Mouse (Mus musculus): ENCODE measurements around the gene Gm6904.
"Not testable (repeated sequence)": the region's sequence is repeated elsewhere in the genome, so short reads cannot be mapped to it uniquely, and the experiment has no call there.

Gene Gm6904

DNA sequence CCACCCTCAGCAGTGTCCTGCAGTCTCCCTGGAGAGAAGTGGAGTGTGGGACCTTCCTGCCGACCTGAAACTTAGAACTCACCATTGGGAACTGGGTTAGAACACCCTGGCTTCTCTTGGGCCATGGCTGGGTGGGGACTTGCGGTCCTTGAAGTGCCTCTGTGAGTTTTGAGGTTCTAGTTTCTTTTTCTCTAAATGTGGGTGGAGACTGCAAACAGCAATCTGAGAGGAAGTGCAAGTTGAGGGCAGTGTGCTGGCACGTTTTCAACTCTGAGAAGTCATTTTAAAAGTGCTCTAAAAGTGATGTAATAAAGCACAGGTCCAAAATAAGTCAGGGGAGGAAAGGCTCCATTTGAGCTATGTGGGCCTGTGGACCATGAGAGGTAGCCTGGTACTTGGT lies at the start of gene Gm6904:
Gene Gm6904, minus strand, starts transcription at position 161 of the 400 bp plus-strand sequence.
- DNase-seq (ENCODE audit: low read depth) = peak; percentile 78

DNA sequence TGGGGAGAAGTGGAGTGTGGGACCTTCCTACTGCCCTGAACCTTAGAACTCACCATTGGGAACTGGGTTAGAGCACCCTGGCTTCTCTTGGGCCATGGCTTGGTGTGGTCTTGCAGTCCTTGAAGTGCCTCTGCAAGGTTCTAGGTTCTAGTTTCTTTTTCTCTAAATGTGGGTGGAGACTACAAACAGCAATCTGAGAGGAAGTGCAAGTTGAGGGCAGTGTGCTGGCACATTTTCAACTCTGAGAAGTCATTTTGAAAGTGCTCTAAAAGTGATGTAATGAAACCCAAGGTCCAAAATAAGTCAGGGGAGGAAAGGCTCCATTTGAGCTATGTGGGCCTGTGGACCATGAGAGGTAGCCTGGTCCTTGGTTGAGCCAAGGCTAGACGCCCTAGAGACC lies 37.4 kb upstream of the Gm6904 start, which contains the start of gene Phf11a:
Gene Phf11a, minus strand, starts transcription at position 132 of the 400 bp plus-strand sequence.
- peak; percentile 29 for DNase-seq (ENCODE audit: low read depth)

- DNase-seq (ENCODE audit: low read depth) = not testable (repeated sequence)
Measured at GRCm38 (mm10) chr14:59291769-59292168, 31.8 kb upstream of the Gm6904 start.

- not testable (repeated sequence) for DNase-seq (ENCODE audit: low read depth)
Measured at GRCm38 (mm10) chr14:59274961-59275360, 14.9 kb upstream of the Gm6904 start.

DNA sequence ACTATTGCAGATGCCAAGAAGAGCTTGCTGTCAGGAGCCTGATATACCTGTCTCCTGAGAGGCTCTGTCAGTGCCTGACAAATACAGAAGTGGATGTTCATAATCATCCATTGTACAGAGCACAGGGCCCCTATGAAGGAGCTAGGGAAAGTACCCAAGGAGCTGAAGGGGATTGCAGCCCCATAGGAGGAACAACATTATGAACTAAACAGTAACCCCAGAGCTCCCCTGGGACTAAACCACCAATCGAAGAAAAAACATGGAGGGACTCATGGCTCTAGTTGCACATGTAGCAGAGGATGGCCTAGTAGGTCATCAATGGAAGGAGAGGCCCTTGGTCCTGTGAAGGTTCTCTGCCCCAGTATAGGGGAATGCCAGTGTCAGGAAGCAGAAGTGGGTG lies 4.2 kb downstream of the Gm6904 start:
- not testable (repeated sequence) for DNase-seq (ENCODE audit: low read depth)

DNA sequence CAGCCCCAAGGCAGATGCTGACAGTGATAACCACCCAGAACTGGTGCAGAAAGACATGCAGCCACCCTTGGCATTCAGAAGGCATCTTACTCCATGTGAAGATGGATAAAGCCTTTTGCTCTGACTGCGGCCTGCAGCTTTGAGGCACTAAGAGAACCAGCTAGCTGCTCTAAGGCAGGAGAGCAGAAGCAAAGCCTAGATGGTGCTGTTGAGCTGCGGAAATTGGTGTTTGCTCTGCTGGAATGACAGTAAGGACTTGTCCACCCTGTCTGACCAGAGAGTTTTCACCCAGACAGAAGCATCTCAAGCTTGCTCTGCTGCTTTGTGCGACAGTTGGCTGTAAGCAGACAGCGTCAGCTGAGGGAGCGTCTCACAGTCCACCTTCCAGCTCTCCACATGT lies 9.7 kb downstream of the Gm6904 start:
- DNase-seq (ENCODE audit: low read depth) = not testable (repeated sequence)

GRCm38 (mm10) chr14:59233635-59234034 lies 26.4 kb downstream of the Gm6904 start:
- no peak for DNase-seq (ENCODE audit: low read depth)

DNA sequence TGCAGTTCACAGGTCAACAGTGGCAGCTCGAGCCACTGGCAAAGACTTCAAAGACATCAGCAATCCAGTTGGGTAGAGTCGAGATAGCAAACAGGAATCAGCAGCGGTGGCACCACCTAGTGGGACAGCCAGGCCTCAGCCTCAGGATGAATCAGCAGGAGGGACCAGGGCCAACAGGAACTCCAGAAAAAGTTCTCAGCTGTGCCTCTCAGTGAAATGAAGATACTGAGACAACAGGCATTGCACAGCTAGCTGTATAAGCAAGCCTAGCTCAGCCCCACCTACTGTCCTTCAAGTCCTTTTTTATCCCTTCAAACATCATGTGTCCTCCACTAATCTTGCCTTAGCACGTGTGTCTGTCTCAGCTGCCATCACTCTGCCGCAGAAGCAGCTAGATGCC lies 28.0 kb downstream of the Gm6904 start:
- no peak for DNase-seq (ENCODE audit: low read depth)

DNA sequence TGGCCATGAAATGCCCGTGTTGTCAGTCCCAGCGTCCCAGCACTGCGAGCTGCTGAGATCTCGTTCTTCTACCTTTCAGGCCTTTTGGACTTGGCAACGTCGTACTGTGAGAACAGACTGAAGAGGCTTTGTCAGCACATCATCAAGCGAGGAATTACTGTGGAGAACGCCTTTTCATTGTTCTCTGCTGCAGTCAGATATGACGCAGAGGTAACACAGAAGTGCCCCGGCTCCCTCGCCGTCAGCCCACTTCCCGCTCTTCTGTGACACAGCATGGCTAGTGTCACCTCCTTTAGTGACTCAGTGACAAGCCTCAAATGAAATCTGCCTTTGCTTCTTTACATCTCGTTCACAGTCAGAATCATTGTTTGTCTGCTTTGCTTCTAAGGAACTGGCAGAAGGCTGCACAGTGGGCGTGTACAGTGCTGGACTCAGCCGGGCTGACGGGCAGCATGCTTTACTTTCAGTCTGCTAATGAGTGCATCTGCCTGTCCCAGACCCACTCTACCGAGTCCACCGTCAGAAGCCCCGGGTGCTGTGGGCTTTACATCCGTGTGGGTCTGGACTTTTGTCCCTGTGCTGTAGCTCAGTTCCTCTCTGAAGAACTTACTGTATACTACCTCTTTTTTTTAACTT lies 29.6 kb downstream of the Gm6904 start:
- no peak for DNase-seq (ENCODE audit: low read depth)

DNA sequence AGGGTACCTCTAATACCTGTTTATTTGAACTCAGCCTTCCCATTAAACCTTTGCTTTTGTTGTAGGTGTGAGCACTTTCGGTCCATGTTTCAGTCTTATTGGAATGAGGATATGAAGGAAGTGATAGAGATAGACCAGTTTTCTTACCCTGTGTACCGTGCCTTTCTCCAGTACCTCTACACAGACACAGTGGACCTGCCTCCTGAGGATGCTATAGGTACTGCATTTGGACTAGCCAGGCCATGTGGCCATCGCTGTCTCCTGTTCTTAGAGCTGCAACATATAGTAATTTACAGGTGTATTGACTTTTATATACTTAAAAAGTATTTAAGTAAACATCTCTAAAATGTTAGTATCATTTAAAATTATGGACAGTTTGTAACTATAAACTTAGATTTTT lies 30.2 kb downstream of the Gm6904 start:
- peak; percentile 24 for DNase-seq (ENCODE audit: low read depth)

DNA sequence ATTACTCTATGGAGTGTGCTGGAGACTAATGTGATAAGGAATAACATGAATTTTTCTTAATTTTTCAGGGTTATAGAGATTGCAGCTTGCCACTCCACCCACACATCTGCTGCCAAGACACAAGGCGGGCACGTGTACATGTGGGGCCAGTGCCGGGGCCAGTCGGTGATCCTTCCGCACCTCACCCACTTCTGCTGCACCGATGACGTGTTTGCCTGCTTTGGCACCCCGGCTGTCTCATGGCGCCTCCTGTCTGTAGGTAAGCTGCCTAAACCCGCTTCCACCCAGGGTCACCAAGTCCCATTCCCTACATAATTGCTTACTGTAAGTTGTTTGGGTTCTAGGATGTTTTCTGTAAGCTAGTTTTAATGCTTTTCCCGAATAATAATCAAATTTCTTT lies 33.8 kb downstream of the Gm6904 start:
- DNase-seq (ENCODE audit: low read depth) = no peak

- DNase-seq (ENCODE audit: low read depth) = no peak
Measured at GRCm38 (mm10) chr14:59219241-59219640, 40.8 kb downstream of the Gm6904 start.

DNA sequence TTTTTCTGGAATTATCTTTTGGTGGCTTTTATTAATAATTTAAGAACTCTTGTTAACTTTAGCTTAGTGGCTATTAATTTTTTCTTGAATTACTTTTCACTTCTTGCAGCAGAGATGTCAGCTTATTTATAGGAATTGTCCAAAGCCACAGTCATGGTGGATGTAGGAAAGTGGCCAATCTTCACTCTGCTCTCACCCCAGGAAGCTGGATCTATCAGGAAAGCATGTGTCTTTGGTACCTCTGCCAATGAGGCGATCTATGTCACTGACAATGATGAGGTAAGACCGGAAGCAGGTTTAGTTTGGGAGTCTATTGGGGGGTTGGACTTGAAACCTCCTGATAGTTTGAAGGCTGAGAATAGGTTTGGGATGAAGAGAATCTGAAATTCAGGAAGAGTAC lies 50.2 kb downstream of the Gm6904 start:
- no peak for DNase-seq (ENCODE audit: low read depth)

- DNase-seq (ENCODE audit: low read depth) = no peak
Measured at GRCm38 (mm10) chr14:59209003-59209402, 51.0 kb downstream of the Gm6904 start.

DNA sequence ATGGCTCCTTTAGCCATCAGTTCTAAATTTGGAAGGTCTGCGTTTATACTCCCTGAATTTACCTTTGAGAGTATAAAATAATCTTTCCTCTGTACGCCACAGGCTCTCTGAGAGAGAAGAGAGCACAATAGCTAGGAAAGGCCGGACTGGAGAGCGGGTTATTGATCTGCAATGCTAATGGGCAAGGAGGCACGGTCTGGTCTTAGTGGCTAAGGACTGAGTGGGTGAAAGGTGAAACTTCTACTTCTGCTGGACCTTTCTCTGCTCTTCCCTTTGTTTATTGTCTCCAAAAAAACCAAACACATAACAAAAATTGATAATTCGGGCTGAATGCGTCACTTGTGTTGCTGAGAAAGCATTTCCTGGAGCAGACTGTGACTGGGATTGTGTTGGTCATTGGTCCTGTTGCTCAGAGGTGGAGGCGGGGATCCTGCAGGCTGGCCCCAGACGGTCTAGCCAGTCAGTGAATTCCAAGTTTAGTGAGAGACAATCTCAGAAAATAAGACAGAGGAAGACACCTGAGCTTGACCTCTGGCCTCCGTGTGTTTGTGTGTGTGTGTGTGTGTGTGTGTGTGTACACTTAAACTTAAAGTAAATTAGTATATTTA lies 53.9 kb downstream of the Gm6904 start:
- no peak for DNase-seq (ENCODE audit: low read depth)

DNA sequence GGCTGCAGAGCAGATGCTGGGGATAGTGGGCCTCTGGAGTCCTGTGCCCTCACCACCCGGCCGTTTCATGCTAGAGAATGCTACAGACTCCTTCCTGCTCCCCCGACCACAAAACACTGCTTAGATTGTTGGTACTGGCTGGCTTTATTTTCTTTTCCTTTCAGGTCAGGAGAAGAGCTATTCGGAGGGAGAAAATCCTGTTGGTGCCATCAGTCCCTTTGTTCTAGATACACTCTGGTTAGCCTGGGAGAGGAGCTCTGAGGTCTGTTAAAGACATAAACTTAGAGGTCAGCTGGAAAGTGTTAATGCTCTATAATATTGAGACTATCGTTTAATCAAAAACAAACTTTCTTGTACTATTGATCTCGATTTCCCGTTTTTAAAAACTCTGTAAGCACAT lies 54.6 kb downstream of the Gm6904 start:
- DNase-seq (ENCODE audit: low read depth) = no peak

GRCm38 (mm10) chr14:59201604-59202215 lies 58.3 kb downstream of the Gm6904 start:
- DNase-seq (ENCODE audit: low read depth) = peak; percentile 78

DNA sequence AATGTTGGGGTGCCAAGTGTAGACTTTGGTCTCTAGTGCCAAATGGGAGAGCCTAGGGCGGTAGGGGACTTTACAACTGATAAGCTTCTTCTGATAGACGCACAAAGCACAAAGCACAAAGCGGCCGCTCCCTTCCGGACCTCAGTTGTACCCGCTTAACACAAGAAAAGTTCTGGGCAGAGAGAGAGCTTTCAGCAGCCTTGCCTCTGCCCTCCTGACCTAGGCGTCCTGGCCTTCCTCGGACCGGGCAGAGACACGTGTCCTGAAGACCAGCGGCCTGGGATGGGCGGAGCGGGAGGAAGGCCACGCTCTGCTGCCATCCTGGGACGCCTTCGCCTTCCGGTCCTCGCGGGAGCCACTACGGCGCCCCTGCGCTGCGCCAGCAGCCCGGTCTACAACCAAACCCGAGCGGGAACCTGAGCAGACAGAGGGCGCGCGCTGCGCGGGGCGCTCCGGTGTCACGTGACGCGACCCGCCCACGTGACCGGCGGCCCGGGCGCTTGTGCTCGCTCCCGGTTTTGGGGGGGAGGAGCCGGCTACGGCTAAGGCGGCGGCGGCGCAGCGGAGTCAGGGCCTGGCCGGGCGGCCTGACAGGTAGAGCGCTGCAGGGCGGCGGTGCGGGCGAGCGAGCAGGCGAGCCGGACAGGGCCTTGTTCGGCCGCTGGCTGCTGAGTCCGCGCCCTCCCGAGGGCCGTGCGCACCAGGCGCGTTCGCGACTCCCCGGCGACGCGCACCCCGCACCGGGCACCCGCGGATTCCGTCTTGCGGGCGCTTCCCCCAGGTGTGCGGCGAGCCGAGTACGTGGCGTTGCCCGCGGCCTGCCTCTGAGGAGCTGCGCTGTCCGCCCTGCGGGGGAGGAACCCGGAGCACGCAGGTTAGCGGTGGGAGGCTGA lies 59.1 kb downstream of the Gm6904 start, which contains the start of gene Rcbtb1:
Gene Rcbtb1, plus strand, starts transcription at position 499 of the 893 bp plus-strand sequence.
- DNase-seq (ENCODE audit: low read depth) = peak; percentile 95
